Mouse (Mus musculus) stomach, embryonic 16.5 days (tissue): ENCODE data around the gene Ywhag. TPM values are rescaled to one million over a fixed set of nuclear protein-coding genes. Genes with fewer than 3 reads are reported as not detected.

Source experiments
- ATAC-seq: fragments of 200-750 bp; cut with Nextera tagmentation; 2 replicates; pipeline ENCODE4 v1.8.0; 2017; ENCODE audit warnings: moderate number of reproducible peaks, moderate TSS enrichment; ENCODE audit not compliant: insufficient read depth, low FRiP score
- H3K27ac ChIP-seq: fragments of 300-500 bp; sonication (generic); 2 replicates; pipeline ENCODE4 v1.5.1; 2014; ENCODE audit warnings: low read length
- H3K27me3 ChIP-seq: fragments of 300-500 bp; sonication (generic); 2 replicates; pipeline ENCODE4 v1.6.1; 2014; ENCODE audit warnings: low read length, control low read depth, mixed read lengths; ENCODE audit not compliant: control insufficient read depth, insufficient read depth
- H3K36me3 ChIP-seq: fragments of 300-500 bp; sonication (generic); 2 replicates; pipeline ENCODE4 v1.6.1; 2014; ENCODE audit warnings: low read length; ENCODE audit not compliant: control insufficient read depth, insufficient read depth
- H3K4me1 ChIP-seq: fragments of 300-500 bp; sonication (generic); 2 replicates; pipeline ENCODE4 v1.6.1; 2014; ENCODE audit warnings: low read length, control low read depth, mixed read lengths; ENCODE audit not compliant: control insufficient read depth, insufficient read depth
- H3K4me2 ChIP-seq: fragments of 300-500 bp; sonication (generic); 2 replicates; pipeline ENCODE4 v1.6.1; 2014; ENCODE audit warnings: low read depth, low read length, mixed read lengths
- H3K4me3 ChIP-seq: fragments of 300-500 bp; sonication (generic); replicated peaks from 2 replicates; pipeline ENCODE4 v1.5.1; 2014; ENCODE audit warnings: mild to moderate bottlenecking, low read length
- H3K9ac ChIP-seq: fragments of 300-500 bp; sonication (generic); 2 replicates; pipeline ENCODE4 v1.6.1; 2014; ENCODE audit warnings: low read length
- H3K9me3 ChIP-seq: fragments of 300-500 bp; sonication (generic); replicated peaks from 2 replicates; pipeline ENCODE4 v1.6.1; 2016; ENCODE audit warnings: low read length, control low read depth; ENCODE audit not compliant: control insufficient read depth
- WGBS: fragments of 180-500 bp; shearing (Covaris S2); extraction: QIAGEN DNeasy Blood & Tissue Kit; methylation state at CpG from one replicate; pipeline ENCODE4 v1.1.7; 2014; 5-methylcytosine and 5-hydroxymethylcytosine counted together
- polyA plus RNA-seq: library from polyadenylated mRNA; unstranded; fragments of >200 nt; fragmentation: Nextera tagmentation; extraction: Ambion mirVana; gene quantifications from 2 replicates; pipeline ENCODE4 v1.2.1, GENCODE M21; 2015

Gene Ywhag
- polyA plus RNA-seq = 195 and 199 TPM in 2 replicates

- under 1% methylated on average over 45 of the region's 48 CpGs for WGBS
- H3K9ac ChIP-seq = peak within 1 kb of the TSS; percentile 94
These were observed at the start of gene Ywhag for GRCm38 (mm10) chr5:135934481-135935175. Gene Ywhag, minus strand, starts transcription at chr5:135934616.

GRCm38 (mm10) chr5:135982398-135982797 is 48.0 kb upstream of the Ywhag start:
- no peaks in the 10 kb centered on the region for H3K27me3 ChIP-seq
- 38% methylated on average over 6 of the region's 6 CpGs for WGBS
- no peak overlapping the region for H3K4me2 ChIP-seq
- H3K9me3 ChIP-seq = no peaks in the 10 kb centered on the region
- no peak overlapping the region for H3K27ac ChIP-seq
- H3K36me3 ChIP-seq = no peaks in the 10 kb centered on the region
- ATAC-seq = peak; percentile 40; the same call in 1 of the 2 replicates
- no peaks in the 10 kb centered on the region for H3K4me1 ChIP-seq
- no peak overlapping the region for H3K4me3 ChIP-seq
- no peak overlapping the region for H3K9ac ChIP-seq

More at GRCm38 (mm10) chr5:135934481-135935175, at the start of gene Ywhag:
- H3K36me3 ChIP-seq = peaks cover 6% of the 10 kb centered on the region; the same call in 1 of the 2 replicates
- H3K27ac ChIP-seq = peak within 1 kb of the TSS; percentile 99
- H3K4me2 ChIP-seq = peak within 1 kb of the TSS; percentile 88
- peak; percentile 95 for ATAC-seq
- peaks cover 21% of the 10 kb centered on the region for H3K4me1 ChIP-seq
- peak within 1 kb of the TSS; percentile 99 for H3K4me3 ChIP-seq
- H3K27me3 ChIP-seq = no peaks in the 10 kb centered on the region
- H3K9me3 ChIP-seq = no peaks in the 10 kb centered on the region

GRCm38 (mm10) chr5:135979904-135980303 is 45.5 kb upstream of the Ywhag start, which contains the start of gene Zp3:
Gene Zp3, plus strand, starts transcription at chr5:135980099.
- 67% methylated on average over 8 of the region's 8 CpGs for WGBS
- Histone ChIP-seq H3K4me3 (no peak within 1 kb of the TSS), H3K36me3 (no peaks in the 10 kb centered on the region), H3K4me2 (no peak within 1 kb of the TSS), H3K27ac (no peak within 1 kb of the TSS), H3K9ac (no peak within 1 kb of the TSS), H3K4me1 (no peaks in the 10 kb centered on the region), H3K27me3 (no peaks in the 10 kb centered on the region), H3K9me3 (no peaks in the 10 kb centered on the region)
- no peak for ATAC-seq

GRCm38 (mm10) chr5:135979381-135979780 is 45.0 kb upstream of the Ywhag start:
- Histone ChIP-seq H3K4me2 (no peak overlapping the region), H3K9me3 (no peaks in the 10 kb centered on the region), H3K36me3 (no peaks in the 10 kb centered on the region), H3K9ac (no peak overlapping the region), H3K4me3 (no peak overlapping the region), H3K27ac (no peak overlapping the region), H3K27me3 (no peaks in the 10 kb centered on the region), H3K4me1 (no peaks in the 10 kb centered on the region)
- WGBS = 72% methylated on average over 5 of the region's 5 CpGs
- ATAC-seq = no peak

- H3K9ac ChIP-seq = no peak overlapping the region
- 87% methylated on average over 8 of the region's 8 CpGs for whole genome bisulfite sequencing
- no peak for ATAC-seq
These were observed 41.7 kb upstream of the Ywhag start for GRCm38 (mm10) chr5:135975893-135976668.

GRCm38 (mm10) chr5:135974365-135974764 is 39.9 kb upstream of the Ywhag start, which contains the start of gene Ssc4d:
Gene Ssc4d, minus strand, starts transcription at chr5:135974531.
- no peak within 1 kb of the TSS for H3K4me2 ChIP-seq
- H3K36me3 ChIP-seq = no peaks in the 10 kb centered on the region
- H3K9me3 ChIP-seq = no peaks in the 10 kb centered on the region
- no peaks in the 10 kb centered on the region for H3K27me3 ChIP-seq
- H3K9ac ChIP-seq = no peak within 1 kb of the TSS
- H3K4me3 ChIP-seq = no peak within 1 kb of the TSS
- 15% methylated on average over 9 of the region's 9 CpGs for WGBS
- no peak within 1 kb of the TSS for H3K27ac ChIP-seq
- H3K4me1 ChIP-seq = no peaks in the 10 kb centered on the region
- ATAC-seq = no peak

More at GRCm38 (mm10) chr5:135975893-135976668, 41.7 kb upstream of the Ywhag start:
- no peak overlapping the region for H3K4me2 ChIP-seq
- H3K4me1 ChIP-seq = no peaks in the 10 kb centered on the region
- no peaks in the 10 kb centered on the region for H3K9me3 ChIP-seq
- H3K36me3 ChIP-seq = no peaks in the 10 kb centered on the region
- no peak overlapping the region for H3K4me3 ChIP-seq
- no peaks in the 10 kb centered on the region for H3K27me3 ChIP-seq
- no peak overlapping the region for H3K27ac ChIP-seq

GRCm38 (mm10) chr5:135971876-135972275 is 37.5 kb upstream of the Ywhag start:
- H3K4me2 ChIP-seq = no peak overlapping the region
- H3K27ac ChIP-seq = no peak overlapping the region
- H3K36me3 ChIP-seq = no peaks in the 10 kb centered on the region
- no peaks in the 10 kb centered on the region for H3K4me1 ChIP-seq
- no peak for ATAC-seq
- WGBS = 78% methylated on average over 7 of the region's 7 CpGs
- H3K27me3 ChIP-seq = no peaks in the 10 kb centered on the region
- no peaks in the 10 kb centered on the region for H3K9me3 ChIP-seq
- H3K4me3 ChIP-seq = no peak overlapping the region
- H3K9ac ChIP-seq = no peak overlapping the region

- H3K4me2 ChIP-seq = no peak overlapping the region
- 66% methylated on average over 6 of the region's 6 CpGs for WGBS
- no peak for ATAC-seq
- no peak overlapping the region for H3K27ac ChIP-seq
- no peak overlapping the region for H3K4me3 ChIP-seq
- H3K36me3 ChIP-seq = no peaks in the 10 kb centered on the region
- 0 out of 2 replicates have a peak, but pooled peaks cover 4% of the 10 kb centered on the region for H3K4me1 ChIP-seq
- no peak overlapping the region for H3K9ac ChIP-seq
- H3K27me3 ChIP-seq = no peaks in the 10 kb centered on the region
- H3K9me3 ChIP-seq = no peaks in the 10 kb centered on the region
These were observed 35.8 kb upstream of the Ywhag start for GRCm38 (mm10) chr5:135970247-135970646.

GRCm38 (mm10) chr5:135968781-135969180 is 34.4 kb upstream of the Ywhag start:
- no peak overlapping the region for H3K9ac ChIP-seq
- no peaks in the 10 kb centered on the region for H3K36me3 ChIP-seq
- H3K27ac ChIP-seq = no peak overlapping the region
- H3K4me2 ChIP-seq = no peak overlapping the region
- ATAC-seq = no peak
- H3K27me3 ChIP-seq = no peaks in the 10 kb centered on the region
- 61% methylated on average over 1 of the region's 1 CpGs for WGBS
- no peak overlapping the region for H3K4me3 ChIP-seq
- peaks cover 7% of the 10 kb centered on the region; the same call in 1 of the 2 replicates for H3K4me1 ChIP-seq
- H3K9me3 ChIP-seq = no peaks in the 10 kb centered on the region
